Mouse (Mus musculus): Measurements from ENCODE around the gene Gp9. TPM values are rescaled to one million over a fixed set of nuclear protein-coding genes. Genes with fewer than 3 reads are reported as not detected.

Gp9 gene
- polyA plus RNA-seq, 1 experiment, result 0.50 TPM

DNA sequence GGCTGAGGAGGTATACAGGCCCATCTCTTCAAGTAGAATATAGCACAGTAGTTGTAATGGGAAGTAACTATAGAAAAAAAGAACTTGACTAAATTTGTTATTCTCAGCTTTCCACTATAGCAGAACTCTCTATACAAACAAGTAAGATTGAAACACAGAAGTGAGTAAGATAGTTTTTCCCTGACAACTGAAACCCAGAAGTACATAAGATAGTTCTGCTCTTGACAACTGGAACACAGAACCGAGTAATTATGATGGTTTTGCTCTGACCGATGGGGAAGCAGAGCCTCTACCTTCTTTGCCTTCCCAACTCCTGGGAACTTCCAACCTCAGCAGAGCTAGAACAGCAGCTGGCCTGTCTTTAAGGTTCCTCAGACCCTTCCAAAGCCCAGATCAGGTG is 31.3 kb downstream of the Gp9 start:
- TF ChIP-seq GATA1 (IDR thresholded peaks at IDR 0.05; ENCODE audit: low read length), result no peak

DNA sequence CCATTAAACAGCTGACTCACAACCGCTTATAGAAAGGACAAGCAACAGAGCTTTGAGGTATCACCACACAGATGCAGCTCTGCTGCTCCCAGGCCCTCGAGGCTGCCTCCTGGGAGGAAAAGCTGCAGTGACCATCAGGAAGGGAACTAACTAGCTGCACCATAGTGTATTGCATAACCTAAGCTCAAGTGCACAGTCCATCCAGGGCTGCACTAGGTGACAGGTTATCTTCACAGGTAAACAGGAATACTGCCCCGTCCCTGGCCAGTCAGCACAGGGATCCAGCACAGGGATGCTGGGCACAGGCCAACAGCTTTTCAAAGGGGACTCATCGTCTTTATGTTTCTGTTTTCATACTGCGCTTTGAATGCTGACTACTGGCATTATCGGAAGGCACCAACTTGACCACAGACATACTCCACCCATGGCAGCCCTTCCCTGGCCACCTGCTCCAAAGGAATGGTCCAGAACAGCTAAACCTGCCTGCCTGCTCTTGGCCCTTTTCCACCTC is 31.8 kb downstream of the Gp9 start:
- TF ChIP-seq GATA1 (IDR thresholded peaks at IDR 0.05; ENCODE audit: low read length), result no peak

DNA sequence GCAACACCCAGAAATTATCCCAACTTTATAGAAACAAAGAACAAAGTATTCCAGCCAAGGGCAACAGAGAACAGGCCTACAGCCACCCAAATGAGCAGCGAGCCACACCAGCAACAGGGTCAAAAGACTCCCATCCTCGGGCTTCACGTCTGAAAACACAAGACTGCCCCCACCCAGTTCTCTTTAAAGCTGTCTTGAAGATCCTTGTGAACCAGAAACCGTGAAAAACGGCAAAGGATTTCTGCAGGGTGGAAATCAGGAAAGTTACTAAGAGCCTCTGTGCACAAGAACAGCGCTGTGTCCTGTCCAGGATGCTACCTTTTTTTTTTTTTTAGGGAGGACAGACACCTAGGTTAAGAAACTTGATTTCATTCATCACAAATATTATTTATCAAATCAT is 32.4 kb downstream of the Gp9 start:
- TF ChIP-seq GATA1 (IDR thresholded peaks at IDR 0.05; ENCODE audit: low read length), result no peak

DNA sequence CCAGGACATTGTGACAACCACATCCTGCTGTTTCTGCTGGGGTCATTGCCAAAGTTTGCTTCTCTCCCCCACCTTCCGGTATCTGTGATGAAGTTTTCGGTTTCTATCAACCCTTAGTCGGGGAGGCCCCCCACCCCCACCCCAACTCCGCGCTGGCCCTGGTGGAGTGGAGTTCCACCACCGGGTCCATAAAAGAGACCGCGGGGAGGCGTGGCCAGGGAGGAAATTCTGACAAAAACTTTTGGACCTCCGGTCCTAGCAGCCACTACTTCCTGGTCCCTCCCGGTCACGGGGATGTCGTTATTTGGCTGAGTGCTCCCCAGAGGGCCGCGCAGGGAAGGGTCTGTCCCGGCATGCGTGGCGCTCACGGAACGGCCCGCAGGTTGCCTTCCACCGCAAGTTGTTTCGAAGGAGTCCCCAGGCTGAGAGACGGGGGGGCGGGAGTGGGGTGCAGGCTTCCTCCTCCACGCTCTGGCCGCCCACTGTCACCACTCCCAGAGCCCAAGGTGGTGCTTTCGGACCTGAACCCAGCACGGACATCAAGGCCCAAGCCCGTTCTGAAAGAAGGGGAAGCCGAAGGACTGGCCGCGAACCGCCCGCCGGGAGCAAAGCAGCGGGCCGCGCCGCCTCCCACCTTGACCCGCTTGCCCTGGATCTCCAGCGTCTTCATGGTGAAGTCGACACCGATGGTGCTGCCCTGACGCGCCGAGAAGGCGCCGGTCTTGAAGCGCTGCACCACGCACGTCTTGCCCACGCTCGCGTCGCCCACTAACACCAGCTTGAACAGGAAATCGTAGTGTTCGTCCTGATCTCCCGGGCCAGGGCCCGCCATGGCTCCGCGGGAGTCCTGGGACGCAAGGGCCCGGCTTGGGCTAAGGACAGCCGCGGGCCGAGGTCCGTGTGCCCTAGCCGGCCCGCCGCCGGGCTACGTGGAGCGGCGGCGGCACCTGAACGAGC is 33.1 kb downstream of the Gp9 start:
- TF ChIP-seq GATA1 (IDR thresholded peaks at IDR 0.05; ENCODE audit: low read length), result no peak

DNA sequence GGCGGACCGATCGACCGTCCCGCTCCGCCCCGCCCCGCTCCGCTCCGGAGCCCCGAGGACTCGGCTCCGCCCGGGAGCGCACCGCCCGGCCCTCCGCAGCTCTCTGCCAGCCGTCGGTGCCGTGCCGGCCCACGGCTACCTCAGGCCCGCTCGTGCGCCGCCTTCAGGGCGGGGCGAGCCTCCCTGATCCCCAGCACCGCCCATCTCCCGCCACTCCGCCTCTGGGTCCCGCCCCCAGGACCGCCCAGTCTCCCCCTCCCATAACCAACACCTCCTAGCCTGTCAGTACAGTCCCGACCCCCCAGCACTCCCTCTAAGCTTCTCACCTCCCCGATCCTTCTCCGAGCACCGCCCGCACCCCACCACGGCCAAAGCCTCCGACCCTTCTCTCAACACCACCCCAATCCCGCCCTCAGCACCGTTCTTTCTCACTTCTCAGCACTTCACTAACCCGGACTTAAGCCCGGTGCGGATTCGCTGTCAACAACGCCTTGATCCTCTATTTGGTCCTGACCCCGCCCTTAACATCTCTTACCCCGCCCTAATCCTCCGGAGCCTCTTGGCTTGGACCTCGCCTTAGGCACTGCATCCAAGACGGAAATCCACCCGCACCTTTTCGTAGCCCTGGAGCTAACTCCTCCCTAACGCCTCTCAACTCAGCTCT is 33.9 kb downstream of the Gp9 start, which contains the start of gene Rab43:
Gene Rab43, minus strand, starts transcription at position 490 of the 664 bp plus-strand sequence.
- no peak for TF ChIP-seq GATA1 (IDR thresholded peaks at IDR 0.05; ENCODE audit: low read length)

DNA sequence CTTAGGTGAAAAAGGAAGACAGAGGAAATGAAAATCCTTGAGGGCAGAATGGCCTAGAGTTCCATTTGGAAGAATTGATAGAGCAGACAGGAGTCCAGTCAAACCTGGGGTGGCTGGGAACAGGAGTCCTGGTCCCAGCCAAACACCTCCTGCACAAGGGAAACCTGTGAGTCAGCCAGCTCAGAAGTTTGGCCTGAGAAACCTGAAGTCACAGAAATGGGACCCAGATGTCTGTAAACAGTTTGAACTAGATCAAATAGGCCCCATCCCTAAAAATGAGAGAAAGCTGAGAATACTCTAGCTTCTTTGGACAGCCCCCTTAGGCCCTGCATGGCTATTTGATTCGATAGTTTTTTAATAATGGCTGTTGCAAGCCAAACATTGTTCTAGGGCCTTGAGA is 34.8 kb downstream of the Gp9 start:
- no peak for TF ChIP-seq GATA1 (IDR thresholded peaks at IDR 0.05; ENCODE audit: low read length)

DNA sequence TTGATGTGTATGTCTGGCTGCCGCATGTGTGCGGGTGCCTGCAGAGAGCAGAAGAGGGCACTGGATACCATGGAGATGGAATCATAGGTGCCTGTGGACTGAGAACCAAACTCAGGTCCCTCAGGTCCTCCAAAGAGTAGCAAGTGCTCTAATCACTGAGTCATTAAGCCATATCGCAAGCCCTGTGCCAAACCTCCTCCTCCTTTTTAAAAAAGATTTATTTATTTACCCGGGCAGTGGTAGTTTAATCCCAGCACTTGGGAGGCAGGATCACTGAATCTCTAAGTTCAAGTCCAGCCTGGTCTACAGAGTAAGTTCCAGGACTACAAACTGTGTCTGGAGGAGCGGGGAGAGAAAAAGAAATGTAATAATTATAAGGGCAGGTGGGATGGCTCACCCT is 36.6 kb downstream of the Gp9 start:
- TF ChIP-seq GATA1 (IDR thresholded peaks at IDR 0.05; ENCODE audit: low read length), result no peak

DNA sequence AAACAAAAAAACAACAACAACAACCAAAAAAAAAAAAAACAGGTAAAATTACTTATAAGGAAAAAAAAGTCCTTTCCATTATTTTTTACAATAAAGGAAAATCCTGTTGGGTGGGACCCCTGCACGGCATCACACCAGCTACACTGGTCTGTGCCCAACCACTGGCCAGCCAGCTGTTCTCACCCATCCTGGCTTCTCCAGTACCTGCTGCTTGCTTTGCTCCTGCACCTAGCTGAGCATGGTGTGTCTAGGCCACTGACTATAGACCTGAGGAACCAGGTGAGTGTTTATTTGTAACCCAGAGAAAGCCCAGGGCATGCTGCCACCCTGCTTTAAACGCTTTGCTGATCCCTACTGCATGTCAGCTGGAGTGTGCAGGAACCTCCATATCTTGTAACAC is 42.5 kb downstream of the Gp9 start:
- no peak for TF ChIP-seq GATA1 (IDR thresholded peaks at IDR 0.05; ENCODE audit: low read length)

Other genes with a start within 250 kb of the Gp9 start
- gene Arhgap25, start 244.8 kb upstream of the Gp9 start, polyA plus RNA-seq (2012), result 0.09 and 0.21 TPM in 2 replicates
- 0.15 and 0.16 TPM in 2 replicates for gene Prokr1, start 187.3 kb upstream of the Gp9 start, polyA plus RNA-seq (2012)
- 13.9 and 15.1 TPM in 2 replicates for gene Aplf, start 105.9 kb upstream of the Gp9 start, polyA plus RNA-seq (2012)
- gene Efcc1, start 47.2 kb upstream of the Gp9 start, polyA plus RNA-seq (2012), result 0.02 TPM in 1 of 2 replicates, not detected in the other
- gene Rab43, start 34.1 kb downstream of the Gp9 start, polyA plus RNA-seq (2012), result 16.4 and 40.9 TPM in 2 replicates
- gene Gm45140, start 57.7 kb downstream of the Gp9 start, polyA plus RNA-seq (2012), result 11.0 and 20.9 TPM in 2 replicates
- 39.8 and 51.1 TPM in 2 replicates for gene Isy1, start 60.7 kb downstream of the Gp9 start, polyA plus RNA-seq (2012)
- gene Cnbp, start 73.0 kb downstream of the Gp9 start, polyA plus RNA-seq (2012), result 136 and 182 TPM in 2 replicates
- gene Copg1, start 109.7 kb downstream of the Gp9 start, polyA plus RNA-seq (2012), result 24.3 and 50.8 TPM in 2 replicates
- 21.1 and 28.9 TPM in 2 replicates for gene Hmces, start 135.9 kb downstream of the Gp9 start, polyA plus RNA-seq (2012)
- gene H1fx, start 203.6 kb downstream of the Gp9 start, polyA plus RNA-seq (2012), result not detected in 2 replicates